Mouse (Mus musculus) inflammation-experienced regulatory T-cells, adult 6 months (primary cell): ENCODE results near the gene Myo1b. TPM values are rescaled to one million over a fixed set of nuclear protein-coding genes. Genes with fewer than 3 reads are reported as not detected.

ENCODE experiments used
- ATAC-seq: one replicate; pipeline ENCODE4 v1.8.0; 2017
- polyA plus RNA-seq, 3 experiments: library from polyadenylated mRNA; unstranded; fragments of 100-300 nt; shearing (Covaris generic); gene quantifications; one replicate each; pipeline ENCODE4 v1.2.1; 2017

Gene Myo1b
- polyA plus RNA-seq, 3 experiments from 2014 or later = 0.41 to 1.3 TPM; not detected in 1

DNA sequence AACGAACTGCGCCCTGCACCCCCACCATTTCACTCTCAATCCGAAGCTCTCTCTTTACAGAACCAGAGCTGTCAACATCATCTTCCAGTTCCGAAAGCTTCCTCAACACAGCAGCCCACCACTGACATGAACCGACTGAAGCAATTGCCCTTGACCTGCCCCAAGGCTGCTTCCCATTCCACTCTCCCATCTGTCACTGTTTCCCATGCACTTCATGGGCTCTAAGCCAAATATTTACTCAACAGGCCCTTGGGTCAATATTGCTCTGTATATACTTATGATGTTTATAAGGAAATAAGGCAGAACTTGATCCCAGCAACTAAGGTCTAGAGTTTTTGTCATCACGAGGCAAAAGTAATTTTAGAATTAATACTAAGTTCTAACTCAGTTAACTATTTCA is 133.8 kb downstream of the Myo1b start:
- ATAC-seq = no peak

DNA sequence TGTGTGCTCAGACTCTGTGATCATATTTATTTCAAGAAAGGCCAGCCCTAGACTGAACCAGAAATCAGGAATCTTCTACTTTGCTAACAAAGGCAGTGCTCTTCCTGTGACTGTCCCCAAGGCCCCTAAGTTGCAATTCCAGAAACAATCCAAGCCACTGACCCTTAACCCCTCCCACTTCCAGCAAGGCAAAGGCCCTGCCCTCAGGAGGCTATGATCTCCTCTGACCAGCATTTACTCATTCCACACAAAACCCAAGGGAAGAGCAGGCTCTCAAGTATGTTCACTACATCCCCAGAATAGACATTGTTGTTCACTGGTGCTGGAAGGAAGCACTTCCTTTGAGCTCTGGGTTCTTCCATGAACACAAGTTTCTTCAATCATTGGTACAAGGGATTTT is 135.5 kb downstream of the Myo1b start:
- ATAC-seq = no peak

DNA sequence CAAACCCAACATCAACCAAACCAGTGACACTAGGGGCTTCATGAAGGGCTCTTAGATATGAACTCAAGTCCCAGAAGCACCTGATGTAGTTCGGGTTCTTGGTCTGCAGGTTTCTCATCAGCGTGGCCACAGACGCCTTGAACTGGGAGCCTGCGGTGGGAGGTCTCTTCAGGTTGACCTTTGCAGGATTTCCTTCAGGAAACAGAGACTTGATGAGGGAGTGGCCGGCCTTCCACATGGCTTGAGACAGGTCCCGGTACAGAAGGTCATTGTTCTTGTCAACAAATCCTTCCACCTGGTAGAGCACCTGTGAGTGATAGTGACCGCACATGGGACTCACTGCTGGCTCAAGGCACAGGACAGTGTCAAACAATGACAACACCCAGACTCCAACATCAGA is 137.6 kb downstream of the Myo1b start:
- no peak for ATAC-seq

DNA sequence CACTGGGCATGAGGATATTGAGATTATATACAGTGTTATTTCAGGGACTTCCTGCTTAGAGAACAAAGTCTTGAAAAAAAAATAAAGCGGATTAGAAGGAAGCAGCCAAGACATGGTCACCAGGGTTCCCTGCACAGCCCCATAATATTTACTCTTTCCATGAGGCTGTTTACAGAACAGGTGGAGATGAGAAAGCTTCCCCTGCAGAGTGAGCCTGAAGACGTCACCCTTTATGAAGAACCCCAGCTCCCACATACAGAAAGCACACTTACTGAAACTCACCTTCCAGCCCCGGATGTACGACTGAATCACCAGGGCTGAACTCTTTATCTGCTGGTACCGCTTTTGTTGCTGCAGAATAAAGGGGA is 145.4 kb downstream of the Myo1b start:
- no peak for ATAC-seq

DNA sequence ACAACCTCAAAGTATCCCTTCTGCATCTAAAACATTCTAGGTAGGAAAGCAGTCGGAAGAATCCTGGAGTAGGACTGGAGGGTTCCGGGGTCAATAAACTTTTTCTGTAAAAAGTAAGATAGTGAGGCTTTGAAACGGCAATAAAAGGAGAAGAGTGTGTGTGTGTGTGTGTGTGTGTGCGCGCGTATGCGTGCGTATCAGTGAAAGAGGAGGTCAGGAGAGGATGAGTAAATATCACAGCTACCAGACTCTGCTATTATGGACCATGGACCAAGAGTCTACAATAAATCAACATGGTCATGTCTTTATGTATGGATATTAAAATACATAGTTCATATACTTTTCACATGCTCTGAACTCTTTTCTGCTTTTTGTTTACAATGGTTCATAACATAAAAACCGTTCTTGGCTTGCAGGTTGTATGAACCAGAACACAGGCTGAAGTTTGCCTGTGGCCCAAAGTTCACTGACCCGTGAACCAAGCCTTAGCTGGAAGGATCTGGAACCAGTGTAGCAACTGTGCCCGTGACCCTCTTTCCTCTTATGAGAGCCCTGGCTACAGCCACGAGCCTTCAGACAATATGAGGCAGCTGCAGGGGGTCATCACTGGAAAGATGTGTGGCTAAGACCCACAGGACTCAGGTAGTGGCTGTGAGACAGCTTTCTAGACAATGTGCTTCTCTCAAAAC is 145.9 kb downstream of the Myo1b start:
- no peak for ATAC-seq

DNA sequence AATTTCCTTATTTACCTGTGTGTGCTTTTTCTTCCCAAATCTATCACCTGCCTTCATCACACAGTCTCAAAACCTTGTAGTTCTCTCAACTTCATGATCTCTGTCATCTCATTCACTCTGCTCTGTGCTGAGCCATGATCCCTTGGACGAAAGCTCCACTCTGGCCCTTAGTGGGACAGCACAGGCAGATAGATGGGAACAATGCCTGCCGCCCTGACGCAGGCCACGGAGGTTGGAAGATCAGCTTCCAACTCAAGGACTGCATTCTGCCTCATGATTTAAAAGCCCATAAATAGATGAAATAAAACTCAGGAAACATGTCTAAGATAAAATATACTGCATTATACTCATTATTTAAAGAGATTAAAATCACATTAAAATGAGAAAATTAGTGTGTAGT is 149.6 kb downstream of the Myo1b start:
- no peak for ATAC-seq

DNA sequence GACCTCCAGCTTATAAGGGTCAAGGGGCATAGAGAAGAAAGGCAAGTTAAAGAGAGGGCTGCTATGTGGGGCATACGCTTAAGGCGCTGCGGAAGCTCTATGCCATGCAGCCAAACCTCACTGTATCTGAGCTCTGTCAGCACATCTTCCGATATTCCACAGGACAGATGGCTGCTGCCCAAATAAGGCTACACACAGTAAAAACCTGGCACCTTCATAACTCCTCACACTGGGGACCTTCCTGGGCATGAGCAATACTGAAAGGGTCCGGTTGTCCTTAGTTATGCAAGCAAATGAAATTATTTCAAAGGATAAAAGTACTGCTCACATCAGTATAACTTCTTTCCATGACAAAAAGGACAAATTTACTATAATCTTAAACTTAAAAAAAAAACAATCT is 150.7 kb downstream of the Myo1b start:
- ATAC-seq = no peak

DNA sequence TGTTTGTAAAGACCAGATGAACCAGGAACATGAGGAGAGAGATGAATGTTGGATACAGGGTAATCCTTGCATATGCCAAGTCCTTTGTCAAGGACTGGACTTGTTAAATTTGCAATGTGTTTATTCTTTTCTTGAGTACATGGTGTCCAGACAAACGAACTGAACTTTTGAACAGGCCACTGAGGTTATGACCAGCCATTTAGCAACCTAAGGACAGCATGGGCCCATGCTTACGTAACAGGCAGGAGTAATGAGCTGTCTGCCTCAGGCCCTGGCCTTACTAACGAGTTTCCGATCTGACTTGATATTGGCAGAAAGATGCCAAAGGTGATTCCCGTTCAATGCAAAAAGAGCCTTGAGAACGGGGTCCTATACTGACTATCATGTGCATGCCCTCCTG is 156.2 kb downstream of the Myo1b start:
- ATAC-seq = no peak

DNA sequence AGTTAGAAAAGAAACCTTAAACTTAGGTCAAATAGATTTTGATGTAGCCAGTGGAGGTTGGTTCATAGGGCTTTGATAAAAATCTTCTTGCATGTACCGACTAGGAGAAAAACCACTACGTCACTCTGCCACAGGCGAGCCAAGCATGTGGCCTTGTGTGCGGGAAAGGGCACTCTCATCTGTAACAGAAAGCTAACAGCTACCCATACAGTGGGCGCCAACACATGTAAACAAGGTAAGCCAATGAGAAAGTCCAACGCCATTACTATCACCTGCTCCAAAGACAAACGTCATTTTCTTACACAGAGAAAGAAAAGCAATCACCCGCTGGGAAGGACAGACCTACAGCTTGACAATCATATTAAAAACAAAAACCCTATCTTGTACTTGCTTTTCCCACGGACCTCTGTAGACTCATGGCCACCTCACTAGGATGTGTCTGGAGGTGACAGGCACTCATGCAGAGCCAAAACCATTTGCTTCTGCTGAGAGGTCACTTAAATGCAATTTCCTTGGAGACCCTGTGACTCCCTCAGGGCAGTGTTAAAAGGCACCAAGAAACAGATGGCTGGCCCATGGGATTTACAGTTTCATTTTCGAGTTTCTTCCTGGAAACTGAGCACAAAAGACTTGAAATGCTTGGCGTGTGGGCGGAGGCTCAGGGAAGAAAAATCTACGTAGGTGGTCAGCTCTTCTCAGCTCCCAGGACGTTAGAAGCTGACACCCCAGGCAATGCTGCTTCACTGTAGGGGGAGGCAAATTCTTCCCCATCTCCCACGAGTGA is 157.4 kb downstream of the Myo1b start:
- ATAC-seq = no peak

DNA sequence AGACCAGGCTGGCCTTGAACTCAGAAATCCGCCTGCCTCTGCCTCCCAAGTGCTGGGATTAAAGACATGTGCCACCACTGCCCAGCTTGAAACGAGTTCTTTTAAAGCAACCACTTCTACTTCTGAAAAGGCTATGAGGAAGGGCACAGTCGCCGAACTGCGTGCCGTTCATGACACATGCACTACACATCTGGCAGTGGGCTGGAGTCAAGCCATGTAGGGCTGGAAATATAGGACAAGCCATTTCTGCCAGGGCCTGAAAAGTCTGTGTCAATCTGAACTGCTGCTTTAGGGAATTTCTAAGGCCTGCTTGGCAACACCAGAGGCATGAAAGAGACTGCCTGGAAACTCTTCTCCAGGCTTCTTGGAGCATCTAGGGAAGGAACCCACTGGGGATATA is 162.2 kb downstream of the Myo1b start:
- ATAC-seq = no peak

DNA sequence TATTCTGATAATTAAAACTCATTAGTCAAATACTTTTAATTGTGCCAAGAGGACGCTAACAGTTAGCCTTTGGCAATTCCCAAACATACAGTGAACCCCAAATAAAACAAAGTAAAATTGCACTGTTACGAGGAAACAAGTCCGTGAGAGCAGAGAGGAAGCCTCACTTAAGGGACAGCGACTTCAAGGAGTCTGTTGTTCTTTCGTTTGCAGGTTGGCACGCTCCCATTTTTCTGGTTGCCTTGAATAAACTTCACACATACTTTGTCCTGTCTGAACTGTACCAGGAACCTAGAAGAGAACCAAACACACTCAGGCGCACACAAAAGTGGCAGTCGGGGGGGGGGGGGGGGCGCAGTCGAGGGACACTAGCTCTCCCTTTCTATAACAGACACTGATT is 164.9 kb downstream of the Myo1b start:
- ATAC-seq = no peak

DNA sequence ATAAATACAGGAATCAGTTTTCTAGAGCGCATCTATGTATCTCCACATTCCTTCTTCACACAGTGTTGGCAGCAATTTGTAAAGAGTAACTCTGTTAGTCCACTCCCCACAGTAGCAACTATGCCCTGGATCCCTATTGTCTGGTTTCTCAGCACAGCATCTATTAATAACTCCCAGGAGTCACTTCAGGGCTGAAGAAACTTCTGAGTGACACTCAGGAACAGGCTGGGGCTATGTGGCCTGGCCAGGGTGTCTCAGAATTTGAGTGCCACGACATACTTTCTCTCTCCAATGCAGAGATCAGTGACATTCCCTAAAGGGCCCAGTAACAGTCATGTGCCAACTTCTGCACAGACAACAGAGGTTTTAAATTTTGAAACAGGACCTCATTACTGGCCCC is 167.6 kb downstream of the Myo1b start:
- ATAC-seq = no peak

DNA sequence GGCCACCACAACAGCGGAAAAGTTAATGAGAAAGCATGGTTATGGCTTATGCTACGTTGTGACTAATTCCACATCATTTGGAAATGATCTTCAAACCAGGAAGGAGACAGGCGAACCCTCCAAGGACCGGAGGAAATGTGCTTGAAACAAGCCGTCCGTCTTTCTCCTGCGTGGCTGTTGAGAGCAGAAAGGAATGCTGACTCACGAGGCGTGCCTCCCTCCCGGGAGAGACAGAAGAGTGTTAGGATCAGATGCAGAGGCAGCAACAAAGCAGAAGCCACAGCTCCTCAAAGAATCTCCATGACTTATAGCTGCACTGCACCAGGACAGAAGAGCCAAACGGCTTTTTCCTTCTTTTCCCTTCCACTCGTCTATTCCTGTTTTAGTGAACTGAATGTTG is 168.4 kb downstream of the Myo1b start:
- ATAC-seq = no peak

DNA sequence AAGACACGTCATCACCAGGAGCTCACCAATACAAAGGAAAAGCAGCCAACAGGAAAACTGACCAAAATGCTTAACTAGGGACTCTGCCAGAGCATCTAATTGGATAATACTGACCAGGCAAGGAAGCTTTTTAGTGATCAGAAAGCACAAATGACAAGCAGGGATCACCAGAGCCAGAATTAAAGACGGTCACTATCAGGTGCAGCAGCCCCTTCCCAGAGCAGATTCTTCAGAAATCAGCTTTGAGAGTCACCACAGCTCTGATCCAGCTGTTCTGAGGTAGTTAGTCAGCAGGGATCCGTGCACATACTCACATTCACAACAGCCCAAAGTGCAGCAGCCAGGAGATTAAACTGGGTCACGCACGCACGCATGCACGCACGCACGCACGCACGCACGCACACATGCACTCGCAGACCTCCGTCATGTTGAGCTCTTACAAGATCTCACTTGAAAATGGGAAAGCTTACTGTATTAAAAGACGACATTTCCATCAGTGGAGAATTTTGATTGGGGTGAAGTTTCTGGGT is 169.1 kb downstream of the Myo1b start:
- no peak for ATAC-seq

DNA sequence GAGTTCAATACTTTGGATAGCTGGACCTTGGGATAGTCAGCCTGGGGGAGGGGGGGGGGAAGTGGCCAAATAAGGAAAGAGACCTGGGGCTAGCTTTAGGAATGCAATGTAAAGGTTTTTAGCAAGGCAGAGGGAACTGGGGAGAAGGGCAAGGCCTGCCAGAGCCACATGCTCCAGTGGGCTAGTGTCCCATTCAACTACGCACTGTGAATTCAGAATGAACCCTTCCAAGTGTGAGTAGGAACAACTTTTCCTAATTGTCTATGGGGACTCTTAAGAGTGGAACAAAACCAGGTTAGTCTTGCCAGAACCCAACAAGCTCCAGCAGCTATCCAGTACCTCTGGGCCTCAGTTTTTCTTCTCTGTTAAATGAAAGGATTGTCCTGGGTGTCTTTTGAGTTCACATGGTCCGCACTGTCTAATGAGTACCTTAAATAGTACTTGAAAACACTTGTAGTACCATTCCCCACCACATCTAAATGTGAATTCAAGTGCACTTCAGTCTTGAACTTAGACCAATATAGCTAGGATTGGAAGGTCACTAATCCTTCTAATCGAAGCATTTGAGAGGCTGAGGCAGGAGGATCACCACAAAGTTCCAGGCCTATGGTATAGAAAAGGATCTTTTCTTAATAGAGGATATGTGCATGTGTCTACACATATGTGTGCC is 172.0 kb downstream of the Myo1b start:
- no peak for ATAC-seq

DNA sequence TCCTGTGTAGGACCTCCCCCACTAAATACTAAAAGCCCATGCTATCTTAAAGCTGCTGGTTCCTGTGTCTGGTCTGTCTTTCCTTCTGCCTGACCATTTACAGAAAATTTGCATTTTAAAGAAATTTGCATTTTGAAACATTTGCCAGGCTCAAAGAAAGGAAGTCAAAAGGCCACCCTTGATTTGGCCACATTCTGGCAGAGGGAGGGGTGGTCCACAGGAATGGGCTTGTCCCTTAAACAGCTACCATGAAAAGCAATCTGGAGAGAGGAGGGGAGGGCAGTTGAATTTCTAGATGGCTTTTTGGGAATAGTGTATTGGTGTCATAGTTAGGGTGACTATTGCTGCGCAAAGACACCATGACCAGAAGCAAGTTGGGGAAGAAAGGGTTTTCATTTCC is 173.3 kb downstream of the Myo1b start:
- ATAC-seq = no peak

DNA sequence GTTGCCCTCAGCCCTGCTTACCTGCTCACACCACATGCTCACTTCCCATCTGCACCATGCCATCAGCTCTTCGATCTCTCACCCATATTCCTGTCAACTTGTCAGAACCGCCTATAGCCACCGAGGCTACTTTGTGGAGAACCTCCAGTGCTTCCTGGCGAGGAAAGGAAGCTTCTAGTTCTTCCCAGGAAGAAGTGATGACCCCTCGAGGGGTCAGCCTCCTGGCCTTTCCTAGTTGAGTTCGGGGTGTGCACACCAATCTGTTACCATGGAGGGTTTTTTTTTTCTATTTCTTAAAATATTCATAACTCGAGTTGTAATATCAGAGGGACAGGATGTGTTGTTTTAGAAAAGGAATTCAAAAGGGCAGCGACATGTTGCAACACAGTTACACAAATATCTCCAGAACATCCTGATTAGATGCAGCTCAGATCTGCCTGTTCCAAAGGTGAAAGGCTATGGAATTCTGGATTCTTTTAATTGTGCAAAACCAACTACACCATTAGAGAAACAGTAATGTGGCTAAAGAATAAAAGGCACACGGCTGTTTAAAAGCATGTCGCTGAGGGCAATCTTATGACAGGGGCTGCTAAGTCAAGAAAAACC is 175.1 kb downstream of the Myo1b start:
- no peak for ATAC-seq

DNA sequence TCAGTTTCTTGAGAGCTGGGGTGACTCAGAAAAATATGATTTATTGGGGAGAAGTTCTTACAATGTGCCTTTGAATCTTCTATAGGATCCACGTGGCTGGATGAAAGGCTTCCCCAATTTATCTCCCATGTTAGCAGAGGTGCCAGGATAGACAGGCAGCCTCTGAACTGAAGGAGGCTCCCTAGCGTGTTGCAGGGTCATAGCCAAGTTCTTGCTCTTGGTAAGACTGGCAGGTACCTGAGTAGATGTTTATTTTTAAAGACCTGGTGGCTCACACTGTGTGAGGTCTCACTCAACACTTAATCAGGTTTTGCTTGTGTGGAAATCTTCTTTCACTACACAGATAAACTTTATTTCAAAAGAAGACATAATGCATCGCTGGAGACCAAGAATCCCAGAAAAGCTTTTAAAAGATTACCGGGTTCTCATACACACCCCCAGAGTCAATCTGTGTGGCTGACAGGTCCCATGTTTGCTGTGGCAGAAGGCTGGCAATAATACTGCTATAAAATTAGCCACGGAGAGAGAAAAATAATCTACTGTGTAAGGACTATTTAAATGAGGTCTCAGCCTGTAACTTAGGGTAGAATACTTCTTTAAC is 176.5 kb downstream of the Myo1b start:
- no peak for ATAC-seq

DNA sequence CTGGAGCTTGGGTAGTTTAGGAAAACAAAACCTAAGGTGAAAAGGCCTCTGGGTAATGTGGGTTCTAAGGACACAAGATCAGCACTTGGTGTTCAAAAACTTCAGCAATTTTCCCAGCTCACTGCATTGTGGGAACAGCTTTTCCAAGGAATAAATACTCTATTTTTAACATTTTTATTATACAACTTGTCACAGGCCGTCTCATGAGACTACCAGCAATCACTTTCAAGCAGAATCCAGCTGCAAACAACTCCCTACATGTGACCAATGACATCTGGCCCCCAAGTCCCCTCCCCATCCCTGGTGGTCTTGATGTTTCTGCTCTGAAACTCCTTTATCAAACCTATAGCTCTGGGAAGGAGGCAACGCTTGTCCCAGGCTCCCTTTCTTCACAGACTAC is 179.0 kb downstream of the Myo1b start:
- no peak for ATAC-seq

DNA sequence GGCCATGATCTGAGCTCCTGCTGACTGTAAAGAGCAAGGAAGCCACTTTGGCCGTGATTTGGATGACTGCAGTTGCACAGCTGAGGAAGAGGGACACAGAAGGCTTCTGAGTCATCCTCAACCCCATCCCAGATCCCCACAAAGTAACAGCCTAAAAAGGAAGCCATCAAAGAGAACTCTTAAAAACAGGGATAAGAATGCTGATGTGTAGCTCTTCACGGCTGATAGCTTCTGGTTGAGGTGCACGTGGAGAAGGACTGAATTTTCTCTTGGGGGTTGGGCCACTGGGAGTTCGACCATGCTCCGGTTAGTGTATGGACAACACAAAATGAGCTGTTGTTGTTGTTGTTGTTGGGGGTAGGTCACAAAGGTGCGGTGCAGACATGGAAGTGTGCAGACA is 181.2 kb downstream of the Myo1b start:
- ATAC-seq = no peak

DNA sequence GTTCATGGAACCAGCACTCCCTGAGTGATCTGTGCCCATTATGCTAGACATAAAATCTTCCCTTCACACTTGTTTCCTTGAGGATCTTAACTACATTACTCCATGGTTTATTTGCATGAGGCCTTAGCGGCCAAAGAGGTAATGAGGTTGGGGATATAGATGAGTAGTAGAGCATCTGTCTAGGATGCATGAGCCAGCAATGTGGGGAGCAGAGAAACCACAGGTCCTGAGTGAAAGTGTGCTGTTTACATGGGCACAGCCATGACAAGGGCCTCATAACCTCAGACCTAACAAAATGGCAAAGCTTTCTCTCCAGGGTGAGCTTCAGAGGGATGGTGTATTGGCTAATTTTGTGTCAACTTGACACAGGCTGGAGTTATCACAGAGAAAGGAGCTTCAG is 186.5 kb downstream of the Myo1b start:
- ATAC-seq = no peak

DNA sequence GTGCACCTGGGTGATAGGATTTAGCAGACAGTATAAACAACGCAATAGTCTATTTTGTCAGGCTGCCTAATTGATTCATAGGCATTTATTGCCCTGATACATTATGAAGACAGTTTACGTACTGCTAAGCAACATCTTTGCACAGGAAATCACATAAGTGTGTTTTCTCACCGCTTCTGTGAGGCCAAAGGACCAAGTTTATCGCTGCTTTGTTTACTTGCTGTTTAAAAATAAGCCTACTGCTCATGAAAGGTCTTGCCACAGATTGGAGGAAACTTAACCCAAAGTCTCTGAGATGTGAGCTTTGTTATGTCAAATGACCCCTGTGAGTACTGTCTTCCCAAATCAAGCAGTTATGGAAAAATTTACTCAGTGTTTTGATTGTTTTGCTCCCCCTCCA is 187.1 kb downstream of the Myo1b start:
- no peak for ATAC-seq
